Mouse (Mus musculus): Measurements from ENCODE around the gene Fance. TPM values are rescaled to one million over a fixed set of nuclear protein-coding genes. Genes with fewer than 3 reads are reported as not detected.

Gene Fance
- polyA plus RNA-seq, 1 experiment from 2014 or later, result 36.0 TPM

DNA sequence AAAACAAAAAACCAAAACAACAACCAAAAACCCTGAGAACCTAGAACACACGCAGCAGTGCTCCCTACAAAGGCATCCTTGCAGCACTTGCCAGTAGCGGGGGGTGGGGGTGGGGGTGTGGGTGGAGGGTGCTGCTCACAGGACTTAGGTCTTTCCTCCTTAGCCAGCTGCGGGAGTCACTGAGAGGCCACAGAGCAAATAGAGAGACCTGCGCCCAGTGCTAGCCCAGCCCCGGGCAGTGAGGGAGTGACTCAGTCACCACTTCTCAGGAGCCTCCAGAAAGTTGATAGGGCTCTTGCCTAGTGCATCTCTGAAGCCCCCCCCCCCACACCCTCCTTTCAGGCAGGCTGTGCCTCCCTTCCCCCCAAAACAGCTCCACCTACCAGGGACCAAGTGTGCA, 55.7 kb downstream of the Fance start:
- Histone ChIP-seq H3K4me3 (no peak overlapping the region), H3K9me3 (no peaks in the 10 kb centered on the region), H3K4me1 (peaks cover 10% of the 10 kb centered on the region), H3K9ac (no peak overlapping the region), H3K27ac (no peak overlapping the region), H3K36me3 (no peaks in the 10 kb centered on the region), H3K27me3 (peaks cover 29% of the 10 kb centered on the region), H3K4me2 (replicated peaks) (no peak overlapping the region)
- 81% methylated on average over 5 of the region's 5 CpGs for WGBS
- no peak for ATAC-seq (ENCODE audit: low FRiP score, low read depth)

DNA sequence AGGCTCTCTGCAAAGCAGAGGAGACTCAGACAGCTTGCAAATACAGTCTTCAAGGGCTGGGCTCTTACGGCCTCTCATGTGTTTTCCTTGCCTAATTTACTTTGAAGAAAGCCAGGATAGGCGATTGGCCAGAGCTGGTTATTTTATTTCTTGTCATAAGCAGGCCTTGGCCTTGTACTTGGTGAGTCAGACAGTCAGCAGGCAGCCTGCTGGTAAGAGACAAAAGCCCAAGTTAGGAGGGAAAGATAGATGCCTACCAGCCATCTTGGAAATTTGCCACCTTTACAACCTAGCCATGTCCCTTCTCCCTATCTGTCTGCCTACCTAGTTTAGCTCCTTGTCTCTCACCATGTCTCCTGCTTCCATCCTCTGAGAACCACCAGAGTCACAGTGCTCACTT, 58.0 kb downstream of the Fance start:
- Histone ChIP-seq H3K27ac (no peak overlapping the region), H3K4me3 (no peak overlapping the region), H3K36me3 (no peaks in the 10 kb centered on the region), H3K4me2 (replicated peaks) (no peak overlapping the region), H3K4me1 (no peaks in the 10 kb centered on the region), H3K9ac (no peak overlapping the region), H3K9me3 (no peaks in the 10 kb centered on the region), H3K27me3 (peaks cover 32% of the 10 kb centered on the region)
- WGBS, result 61% methylated on average over 2 of the region's 2 CpGs
- no peak for ATAC-seq (ENCODE audit: low FRiP score, low read depth)

DNA sequence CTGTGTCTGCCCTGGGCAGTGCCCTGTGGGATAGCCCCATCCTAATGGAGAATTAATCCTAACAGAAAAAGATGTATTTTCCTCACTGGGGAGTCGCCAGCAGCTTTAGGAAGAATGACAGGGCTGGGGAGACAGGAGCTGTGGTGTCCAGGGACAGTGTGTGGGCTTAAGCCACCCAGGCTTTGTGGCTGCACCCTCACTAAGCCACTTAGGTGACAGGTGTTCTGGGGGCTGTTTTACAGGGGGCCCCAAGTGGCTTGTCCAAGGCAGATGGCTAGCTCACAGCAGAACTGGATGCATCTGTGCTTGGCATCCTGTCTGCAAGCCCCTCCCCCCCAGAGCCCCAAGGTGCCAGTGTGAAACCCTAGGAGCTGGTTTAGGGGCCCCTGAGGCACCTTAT, 58.6 kb downstream of the Fance start:
- H3K4me3 ChIP-seq, result no peak overlapping the region
- ATAC-seq (ENCODE audit: low FRiP score, low read depth), result no peak
- no peaks in the 10 kb centered on the region for H3K9me3 ChIP-seq
- no peak overlapping the region for H3K4me2 ChIP-seq (replicated peaks)
- H3K4me1 ChIP-seq, result no peaks in the 10 kb centered on the region
- no peak overlapping the region for H3K27ac ChIP-seq
- no peak overlapping the region for H3K9ac ChIP-seq
- H3K36me3 ChIP-seq, result no peaks in the 10 kb centered on the region
- WGBS, result 74% methylated on average over 1 of the region's 1 CpGs
- H3K27me3 ChIP-seq, result peaks cover 38% of the 10 kb centered on the region

- ATAC-seq (ENCODE audit: low FRiP score, low read depth), result no peak
- Histone ChIP-seq H3K27me3 (peaks cover 45% of the 10 kb centered on the region), H3K4me3 (no peak overlapping the region), H3K27ac (no peak overlapping the region), H3K36me3 (no peaks in the 10 kb centered on the region), H3K4me1 (no peaks in the 10 kb centered on the region), H3K9me3 (no peaks in the 10 kb centered on the region), H3K9ac (no peak overlapping the region), H3K4me2 (replicated peaks) (no peak overlapping the region)
- 15% methylated on average over 10 of the region's 10 CpGs for WGBS
These were observed 60.5 kb downstream of the Fance start for GRCm38 (mm10) chr17:28373821-28374220.

DNA sequence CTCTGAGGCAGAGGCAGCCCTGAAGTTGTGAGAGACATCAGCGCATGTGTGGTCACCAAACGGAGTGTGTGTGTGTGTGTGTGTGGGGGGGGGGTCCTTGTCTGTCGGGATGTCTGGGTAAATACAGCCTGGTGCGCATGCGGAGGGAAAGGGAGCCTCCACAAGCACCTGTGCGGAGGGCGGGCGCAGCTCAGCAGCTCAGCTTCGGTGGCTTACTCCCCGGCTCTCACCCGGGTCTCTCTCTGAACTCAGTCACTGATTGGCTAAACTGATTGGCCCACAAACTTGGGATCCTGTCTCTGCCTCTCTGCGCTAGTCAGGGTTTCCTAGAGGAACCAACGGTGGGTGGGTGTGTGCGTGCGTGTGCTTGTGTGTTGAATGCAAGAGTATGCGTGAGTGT, 61.2 kb downstream of the Fance start:
- 15% methylated on average over 16 of the region's 16 CpGs for WGBS
- no peak for ATAC-seq (ENCODE audit: low FRiP score, low read depth)
- Histone ChIP-seq H3K36me3 (no peaks in the 10 kb centered on the region), H3K4me2 (replicated peaks) (no peak overlapping the region), H3K27ac (no peak overlapping the region), H3K4me3 (no peak overlapping the region), H3K9ac (no peak overlapping the region), H3K9me3 (no peaks in the 10 kb centered on the region), H3K4me1 (no peaks in the 10 kb centered on the region), H3K27me3 (peaks cover 45% of the 10 kb centered on the region)

- H3K27ac ChIP-seq, result no peak overlapping the region
- WGBS, result 8% methylated on average over 17 of the region's 17 CpGs
These were observed 62.3 kb downstream of the Fance start for GRCm38 (mm10) chr17:28375592-28376061.

More at GRCm38 (mm10) chr17:28375592-28376061, 62.3 kb downstream of the Fance start:
- Histone ChIP-seq H3K27me3 (peaks cover 49% of the 10 kb centered on the region), H3K4me2 (replicated peaks) (no peak overlapping the region), H3K4me1 (no peaks in the 10 kb centered on the region), H3K4me3 (no peak overlapping the region), H3K36me3 (no peaks in the 10 kb centered on the region), H3K9me3 (no peaks in the 10 kb centered on the region), H3K9ac (no peak overlapping the region)
- no peak for ATAC-seq (ENCODE audit: low FRiP score, low read depth)

Other genes starting within 250 kb of the Fance start
- gene Tcp11, start 232.9 kb upstream of the Fance start, polyA plus RNA-seq (2015; fragmentation: Nextera tagmentation; extraction: Ambion mirVana), result 1.4 and 1.9 TPM in 2 replicates
- gene Scube3, start 171.4 kb upstream of the Fance start, polyA plus RNA-seq (2015; fragmentation: Nextera tagmentation; extraction: Ambion mirVana), result 10.3 and 11.3 TPM in 2 replicates
- gene Zfp523, start 136.4 kb upstream of the Fance start, polyA plus RNA-seq (2015; fragmentation: Nextera tagmentation; extraction: Ambion mirVana), result 42.2 and 43.6 TPM in 2 replicates
- 10.8 and 12.1 TPM in 2 replicates for gene Def6, start 105.7 kb upstream of the Fance start, polyA plus RNA-seq (2015; fragmentation: Nextera tagmentation; extraction: Ambion mirVana)
- 3.0 and 3.4 TPM in 2 replicates for gene Ppard, start 80.8 kb upstream of the Fance start, polyA plus RNA-seq (2015; fragmentation: Nextera tagmentation; extraction: Ambion mirVana)
- gene Rpl10a, start 15.0 kb downstream of the Fance start, polyA plus RNA-seq (2015; fragmentation: Nextera tagmentation; extraction: Ambion mirVana), result 580 and 609 TPM in 2 replicates
- gene Tead3, start 37.3 kb downstream of the Fance start, polyA plus RNA-seq (2015; fragmentation: Nextera tagmentation; extraction: Ambion mirVana), result 14.9 and 15.4 TPM in 2 replicates
- gene Tulp1, start 51.7 kb downstream of the Fance start, polyA plus RNA-seq (2015; fragmentation: Nextera tagmentation; extraction: Ambion mirVana), result 7.1 and 7.5 TPM in 2 replicates
- gene Fkbp5, start 204.0 kb downstream of the Fance start, polyA plus RNA-seq (2015; fragmentation: Nextera tagmentation; extraction: Ambion mirVana), result 26.2 and 27.3 TPM in 2 replicates
- not detected in 2 replicates for gene Armc12, start 217.3 kb downstream of the Fance start, polyA plus RNA-seq (2015; fragmentation: Nextera tagmentation; extraction: Ambion mirVana)
- gene Clpsl2, start 235.9 kb downstream of the Fance start, polyA plus RNA-seq (2015; fragmentation: Nextera tagmentation; extraction: Ambion mirVana), result not detected in 2 replicates
- gene Clps, start 247.2 kb downstream of the Fance start, polyA plus RNA-seq (2015; fragmentation: Nextera tagmentation; extraction: Ambion mirVana), result 0.60 and 0.91 TPM in 2 replicates